Mouse (Mus musculus): Measurements from ENCODE around the gene Nhsl1. TPM values are rescaled to one million over a fixed set of nuclear protein-coding genes. Genes with fewer than 3 reads are reported as not detected.
A peak's percentile ranks its signal among the peaks of the same experiment; 100 is the strongest.

Gene Nhsl1
- polyA plus RNA-seq, 1 experiment from 2014 or later = 13.3 TPM

- Histone ChIP-seq H3K36me3 (no peaks in the 10 kb centered on the region), H3K27me3 (replicated peaks) (no peaks in the 10 kb centered on the region), H3K4me2 (no peak overlapping the region), H3K9ac (replicated peaks) (no peak overlapping the region), H3K27ac (replicated peaks) (no peak overlapping the region), H3K4me3 (replicated peaks) (no peak overlapping the region), H3K4me1 (peaks cover 34% of the 10 kb centered on the region), H3K9me3 (replicated peaks) (no peaks in the 10 kb centered on the region)
- 15% methylated on average over 5 of the region's 5 CpGs for WGBS
- ATAC-seq (ENCODE audit: low FRiP score) = no peak
Measured at GRCm38 (mm10) chr10:18404679-18405078, 85.9 kb downstream of the Nhsl1 start.

- ATAC-seq (ENCODE audit: low FRiP score) = peak; percentile 91
- whole genome bisulfite sequencing = under 1% methylated on average over 21 of the region's 21 CpGs
- no peaks in the 10 kb centered on the region for H3K27me3 ChIP-seq (replicated peaks)
- peak overlapping the region; percentile 61 for H3K9ac ChIP-seq (replicated peaks)
- H3K4me1 ChIP-seq = peaks cover 51% of the 10 kb centered on the region
- peak overlapping the region; percentile 74 for H3K27ac ChIP-seq (replicated peaks)
- H3K36me3 ChIP-seq = no peaks in the 10 kb centered on the region
- H3K9me3 ChIP-seq (replicated peaks) = no peaks in the 10 kb centered on the region
- peak overlapping the region; percentile 84 for H3K4me2 ChIP-seq
- peak overlapping the region; percentile 58 for H3K4me3 ChIP-seq (replicated peaks)
Measured at GRCm38 (mm10) chr10:18407062-18407830, 88.5 kb downstream of the Nhsl1 start.

GRCm38 (mm10) chr10:18408128-18408527 is 89.3 kb downstream of the Nhsl1 start:
- H3K9ac ChIP-seq (replicated peaks) = peak overlapping the region; percentile 61
- no peaks in the 10 kb centered on the region for H3K9me3 ChIP-seq (replicated peaks)
- no peaks in the 10 kb centered on the region for H3K36me3 ChIP-seq
- H3K27ac ChIP-seq (replicated peaks) = peak overlapping the region; percentile 74
- peak overlapping the region; percentile 58 for H3K4me3 ChIP-seq (replicated peaks)
- peak overlapping the region; percentile 84 for H3K4me2 ChIP-seq
- no peaks in the 10 kb centered on the region for H3K27me3 ChIP-seq (replicated peaks)
- peaks cover 53% of the 10 kb centered on the region for H3K4me1 ChIP-seq
- ATAC-seq (ENCODE audit: low FRiP score) = no peak; the same call in 1 of the 2 replicates
- 1% methylated on average over 11 of the region's 11 CpGs for WGBS

- peak overlapping the region; percentile 58 for H3K4me3 ChIP-seq (replicated peaks)
- no peak for ATAC-seq (ENCODE audit: low FRiP score)
- no peaks in the 10 kb centered on the region for H3K9me3 ChIP-seq (replicated peaks)
- H3K4me1 ChIP-seq = peaks cover 53% of the 10 kb centered on the region
- H3K4me2 ChIP-seq = peak overlapping the region; percentile 84
- peak overlapping the region; percentile 74 for H3K27ac ChIP-seq (replicated peaks)
- WGBS = 10% methylated on average over 9 of the region's 9 CpGs
- H3K27me3 ChIP-seq (replicated peaks) = no peaks in the 10 kb centered on the region
- peak overlapping the region; percentile 61 for H3K9ac ChIP-seq (replicated peaks)
- no peaks in the 10 kb centered on the region for H3K36me3 ChIP-seq
Measured at GRCm38 (mm10) chr10:18408635-18409034, 89.8 kb downstream of the Nhsl1 start.

- H3K4me3 ChIP-seq (replicated peaks) = peak overlapping the region; percentile 58
- no peaks in the 10 kb centered on the region for H3K36me3 ChIP-seq
- peak overlapping the region; percentile 61 for H3K9ac ChIP-seq (replicated peaks)
- H3K4me2 ChIP-seq = peak overlapping the region; percentile 84
- H3K27me3 ChIP-seq (replicated peaks) = no peaks in the 10 kb centered on the region
- no peak for ATAC-seq (ENCODE audit: low FRiP score)
- WGBS = 7% methylated on average over 2 of the region's 2 CpGs
- H3K27ac ChIP-seq (replicated peaks) = peak overlapping the region; percentile 74
- peaks cover 53% of the 10 kb centered on the region for H3K4me1 ChIP-seq
- no peaks in the 10 kb centered on the region for H3K9me3 ChIP-seq (replicated peaks)
Measured at GRCm38 (mm10) chr10:18409068-18409467, 90.3 kb downstream of the Nhsl1 start.

GRCm38 (mm10) chr10:18411266-18411665 is 92.5 kb downstream of the Nhsl1 start:
- H3K27me3 ChIP-seq (replicated peaks) = no peaks in the 10 kb centered on the region
- no peaks in the 10 kb centered on the region for H3K36me3 ChIP-seq
- no peak for ATAC-seq (ENCODE audit: low FRiP score)
- no peak overlapping the region for H3K4me3 ChIP-seq (replicated peaks)
- no peak overlapping the region for H3K9ac ChIP-seq (replicated peaks)
- H3K4me1 ChIP-seq = peaks cover 57% of the 10 kb centered on the region
- H3K27ac ChIP-seq (replicated peaks) = no peak overlapping the region
- H3K4me2 ChIP-seq = 0 out of 2 replicates have a peak overlapping the region, but pooled peaks have one; percentile 84
- H3K9me3 ChIP-seq (replicated peaks) = no peaks in the 10 kb centered on the region
- 65% methylated on average over 2 of the region's 2 CpGs for WGBS

- peaks cover 23% of the 10 kb centered on the region for H3K4me1 ChIP-seq
- WGBS = 89% methylated on average over 11 of the region's 11 CpGs
- ATAC-seq (ENCODE audit: low FRiP score) = no peak
Measured at GRCm38 (mm10) chr10:18415946-18416345, 97.2 kb downstream of the Nhsl1 start.

GRCm38 (mm10) chr10:18418160-18418559 is 99.4 kb downstream of the Nhsl1 start:
- WGBS = 47% methylated on average over 7 of the region's 7 CpGs
- no peaks in the 10 kb centered on the region for H3K27me3 ChIP-seq (replicated peaks)
- no peak overlapping the region for H3K4me3 ChIP-seq (replicated peaks)
- no peaks in the 10 kb centered on the region for H3K9me3 ChIP-seq (replicated peaks)
- H3K4me1 ChIP-seq = peaks cover 13% of the 10 kb centered on the region
- no peak for ATAC-seq (ENCODE audit: low FRiP score)
- H3K27ac ChIP-seq (replicated peaks) = no peak overlapping the region
- no peak overlapping the region for H3K9ac ChIP-seq (replicated peaks)
- no peak overlapping the region for H3K4me2 ChIP-seq
- H3K36me3 ChIP-seq = no peaks in the 10 kb centered on the region

More at GRCm38 (mm10) chr10:18415946-18416345, 97.2 kb downstream of the Nhsl1 start:
- no peak overlapping the region for H3K9ac ChIP-seq (replicated peaks)
- no peak overlapping the region for H3K4me2 ChIP-seq
- no peak overlapping the region for H3K4me3 ChIP-seq (replicated peaks)
- H3K27me3 ChIP-seq (replicated peaks) = no peaks in the 10 kb centered on the region
- H3K9me3 ChIP-seq (replicated peaks) = no peaks in the 10 kb centered on the region
- H3K36me3 ChIP-seq = no peaks in the 10 kb centered on the region
- no peak overlapping the region for H3K27ac ChIP-seq (replicated peaks)

- WGBS = 39% methylated on average over 10 of the region's 10 CpGs
- 0 out of 2 replicates have a peak overlapping the region, but pooled peaks have one; percentile 6 for H3K27ac ChIP-seq (replicated peaks)
Measured at GRCm38 (mm10) chr10:18419508-18419907, 100.7 kb downstream of the Nhsl1 start.

GRCm38 (mm10) chr10:18420259-18421000 is 101.6 kb downstream of the Nhsl1 start:
- H3K27ac ChIP-seq (replicated peaks) = no peak overlapping the region
- ATAC-seq (ENCODE audit: low FRiP score) = no peak
- WGBS = 71% methylated on average over 6 of the region's 6 CpGs
- H3K4me3 ChIP-seq (replicated peaks) = no peak overlapping the region
- H3K9me3 ChIP-seq (replicated peaks) = no peaks in the 10 kb centered on the region
- no peaks in the 10 kb centered on the region for H3K36me3 ChIP-seq
- no peaks in the 10 kb centered on the region for H3K27me3 ChIP-seq (replicated peaks)
- no peak overlapping the region for H3K4me2 ChIP-seq
- H3K9ac ChIP-seq (replicated peaks) = no peak overlapping the region
- peaks cover 11% of the 10 kb centered on the region; the same call in 1 of the 2 replicates for H3K4me1 ChIP-seq

More at GRCm38 (mm10) chr10:18419508-18419907, 100.7 kb downstream of the Nhsl1 start:
- peaks cover 15% of the 10 kb centered on the region for H3K4me1 ChIP-seq
- no peak overlapping the region for H3K4me2 ChIP-seq
- H3K9me3 ChIP-seq (replicated peaks) = no peaks in the 10 kb centered on the region
- H3K36me3 ChIP-seq = no peaks in the 10 kb centered on the region
- no peak overlapping the region for H3K9ac ChIP-seq (replicated peaks)
- no peak overlapping the region for H3K4me3 ChIP-seq (replicated peaks)
- no peak for ATAC-seq (ENCODE audit: low FRiP score)
- no peaks in the 10 kb centered on the region for H3K27me3 ChIP-seq (replicated peaks)

- Histone ChIP-seq H3K36me3 (no peaks in the 10 kb centered on the region), H3K4me1 (peaks cover 11% of the 10 kb centered on the region; the same call in 1 of the 2 replicates), H3K27me3 (replicated peaks) (no peaks in the 10 kb centered on the region), H3K4me3 (replicated peaks) (no peak overlapping the region), H3K9me3 (replicated peaks) (no peaks in the 10 kb centered on the region), H3K4me2 (no peak overlapping the region), H3K9ac (replicated peaks) (no peak overlapping the region), H3K27ac (replicated peaks) (no peak overlapping the region)
- ATAC-seq (ENCODE audit: low FRiP score) = no peak
- 24% methylated on average over 3 of the region's 3 CpGs for WGBS
Measured at GRCm38 (mm10) chr10:18422968-18423367, 104.2 kb downstream of the Nhsl1 start.

Measured in neural tube, embryonic 15.5 days (tissue).